In genomic region chr2:181133837-181134590, GRCm38 (mm10) we compare ENCODE assay signal across 10 mouse cellular contexts. TPM values are rescaled to one million over a fixed set of nuclear protein-coding genes. Genes with fewer than 3 reads are reported as not detected.
A peak's percentile ranks its signal among the peaks of the same experiment; 100 is the strongest.
DNase-seq lines count a peak whose midpoint lies in the region; ATAC-seq and TF ChIP-seq lines count a peak whose summit lies in the region.
"Had no signal": no experiment of that assay in that cellular context is flagged by ENCODE, and none has a peak within 500 bp of the region (broad histone marks: within the 10 kb centered on the region; RNA-seq: fewer than 3 reads in every experiment).

No protein-coding gene starts in this region.

- 0 out of 2 replicates have a peak, but pooled peaks cover 3% of the 10 kb centered on the region for H3K4me1 ChIP-seq in kidney, embryonic 14.5 days (ENCODE audit: control insufficient read depth, insufficient read depth, low read length)
- peaks cover 37% of the 10 kb centered on the region for H3K4me1 ChIP-seq in forebrain, embryonic 13.5 days
- H3K4me1 ChIP-seq in midbrain, embryonic 11.5 days (ENCODE audit: control insufficient read depth, insufficient read depth, low read length) = peaks cover 6% of the 10 kb centered on the region

- no peak for DNase-seq in kidney, postnatal 10 days
- peak; percentile 83 for DNase-seq in brain, embryonic 14.5 days (ENCODE audit: low read depth)
- DNase-seq in midbrain, embryonic 11.5 days (ENCODE audit: low spot score, missing footprints) = peak; percentile 91
- DNase-seq in adrenal gland, postnatal 10 days = no peak
- no peak for DNase-seq in c-Kit-positive CD71-positive TER-119-positive erythroid progenitor cells, embryonic 14.5 days (ENCODE audit: low spot score)
- no peak for DNase-seq in spleen, adult 12 weeks (ENCODE audit: low spot score)

- peaks cover 56% of the 10 kb centered on the region for H3K27me3 ChIP-seq in kidney, embryonic 14.5 days (ENCODE audit: control insufficient read depth, insufficient read depth, low read length)
- H3K27me3 ChIP-seq in forebrain, embryonic 13.5 days = peaks cover 51% of the 10 kb centered on the region
- peaks cover 36% of the 10 kb centered on the region for H3K27me3 ChIP-seq in midbrain, embryonic 11.5 days (ENCODE audit: control insufficient read depth, insufficient read depth, low read length)

- H3K9ac ChIP-seq in kidney, embryonic 14.5 days (ENCODE audit: low read depth, low read length) = no peak overlapping the region
- H3K9ac ChIP-seq in forebrain, embryonic 13.5 days = peak overlapping the region; percentile 79
- peak overlapping the region; percentile 70 for H3K9ac ChIP-seq in midbrain, embryonic 11.5 days (ENCODE audit: low read length)

- peak; percentile 28; the same call in 1 of the 2 replicates for TF ChIP-seq POLR2A in brain, embryonic 14.5 days (IDR thresholded peaks at IDR 0.05; ENCODE audit: borderline replicate concordance, extremely low read depth, insufficient read depth, insufficient read length, poor library complexity, severe bottlenecking)

- H3K4me2 ChIP-seq in kidney, embryonic 14.5 days (replicated peaks; ENCODE audit: low read depth, low read length) = peak overlapping the region; percentile 62
- H3K4me2 ChIP-seq in forebrain, embryonic 13.5 days = peak overlapping the region; percentile 85
- H3K4me2 ChIP-seq in midbrain, embryonic 11.5 days = peak overlapping the region; percentile 89

- no peak overlapping the region for H3K27ac ChIP-seq in kidney, embryonic 14.5 days (ENCODE audit: low read depth, low read length)
- H3K27ac ChIP-seq in forebrain, embryonic 13.5 days = peak overlapping the region; percentile 94
- H3K27ac ChIP-seq in midbrain, embryonic 11.5 days (ENCODE audit: low read depth, low read length) = peak overlapping the region; percentile 71

- peak overlapping the region; percentile 38 for H3K4me3 ChIP-seq in kidney, embryonic 14.5 days (ENCODE audit: low read length)
- peak overlapping the region; percentile 63 for H3K4me3 ChIP-seq in forebrain, embryonic 13.5 days
- peak overlapping the region; percentile 62 for H3K4me3 ChIP-seq in midbrain, embryonic 11.5 days (ENCODE audit: low read depth, low read length)

- ATAC-seq in kidney, embryonic 14.5 days (ENCODE audit: low FRiP score, low TSS enrichment) = peak; percentile 80; the same call in 1 of the 2 replicates
- ATAC-seq in forebrain, embryonic 13.5 days = peak; percentile 94
- ATAC-seq in midbrain, embryonic 11.5 days (ENCODE audit: low FRiP score) = peak; percentile 89
- ATAC-seq: Patski had no signal

- TF ChIP-seq CTCF in brain, embryonic 14.5 days (IDR thresholded peaks at IDR 0.05; ENCODE audit: borderline replicate concordance, extremely low read depth, insufficient read depth, insufficient read length) = no peak

- H3K36me3 ChIP-seq in kidney, embryonic 14.5 days (ENCODE audit: control insufficient read depth, insufficient read depth, low read length) = no peaks in the 10 kb centered on the region
- no peaks in the 10 kb centered on the region for H3K36me3 ChIP-seq in forebrain, embryonic 13.5 days (ENCODE audit: poor library complexity, severe bottlenecking)
- H3K36me3 ChIP-seq in midbrain, embryonic 11.5 days (ENCODE audit: control insufficient read depth, insufficient read depth, low read length) = no peaks in the 10 kb centered on the region

- H3K9me3 ChIP-seq in kidney, embryonic 14.5 days (ENCODE audit: control insufficient read depth, low read length) = no peaks in the 10 kb centered on the region
- no peaks in the 10 kb centered on the region for H3K9me3 ChIP-seq in forebrain, embryonic 13.5 days (replicated peaks)
- no peaks in the 10 kb centered on the region for H3K9me3 ChIP-seq in midbrain, embryonic 11.5 days (ENCODE audit: control insufficient read depth, low read length)

- WGBS in kidney, embryonic 14.5 days = 9% methylated on average over 21 of the region's 22 CpGs
- WGBS in forebrain, embryonic 13.5 days = 10% methylated on average over 18 of the region's 22 CpGs
- 6% methylated on average over 22 of the region's 22 CpGs for WGBS in midbrain, embryonic 11.5 days

RNA-seq across cellular contexts. Expression of gene Kcnq2, which starts 1.1 kb away (rescaled TPM):
- polyA plus RNA-seq in kidney, embryonic 14.5 days (2014; fragmentation: Nextera tagmentation; extraction: Ambion mirVana) = not detected in 2 replicates
- 64.8 and 105 TPM in 2 replicates for polyA plus RNA-seq in brain, embryonic 14.5 days (2012; rRNA removed)
- polyA plus RNA-seq in forebrain, embryonic 13.5 days (2015; fragmentation: Nextera tagmentation; extraction: Ambion mirVana) = 28.1 and 31.8 TPM in 2 replicates
- 8.7 and 8.8 TPM in 2 replicates for polyA plus RNA-seq in midbrain, embryonic 11.5 days (2014; fragmentation: Nextera tagmentation; extraction: Ambion mirVana)
- 1 to 10 TPM; 4.2 to 8.1 TPM for total RNA-seq in adrenal gland, postnatal 10 days (2021)
- total RNA-seq: hematopoietic stem cell, adult 5-6 weeks had no signal

RNA-seq across cellular contexts. Expression of gene Eef1a2, which starts 22.8 kb away (rescaled TPM):
- not detected in 2 replicates for polyA plus RNA-seq in kidney, embryonic 14.5 days (2014; fragmentation: Nextera tagmentation; extraction: Ambion mirVana)
- 85.1 and 133 TPM in 2 replicates for polyA plus RNA-seq in brain, embryonic 14.5 days (2012; rRNA removed)
- 1.7 and 1.9 TPM in 2 replicates for polyA plus RNA-seq in forebrain, embryonic 13.5 days (2015; fragmentation: Nextera tagmentation; extraction: Ambion mirVana)
- polyA plus RNA-seq in midbrain, embryonic 11.5 days (2014; fragmentation: Nextera tagmentation; extraction: Ambion mirVana) = 0.87 and 0.94 TPM in 2 replicates
- 100 to 1,000 TPM in 1 of 2 experiments, 10 to 100 TPM in 1; 69.0 to 168 TPM for total RNA-seq in adrenal gland, postnatal 10 days (2021)
- total RNA-seq: hematopoietic stem cell, adult 5-6 weeks had no signal
- polyA plus RNA-seq: Patski had no signal

RNA-seq across cellular contexts. Expression of gene Ppdpf, which starts 53.0 kb away (rescaled TPM):
- 387 and 477 TPM in 2 replicates for polyA plus RNA-seq in kidney, embryonic 14.5 days (2014; fragmentation: Nextera tagmentation; extraction: Ambion mirVana)
- polyA plus RNA-seq in brain, embryonic 14.5 days (2012; rRNA removed) = 252 and 381 TPM in 2 replicates
- 540 and 547 TPM in 2 replicates for polyA plus RNA-seq in forebrain, embryonic 13.5 days (2015; fragmentation: Nextera tagmentation; extraction: Ambion mirVana)
- polyA plus RNA-seq in midbrain, embryonic 11.5 days (2014; fragmentation: Nextera tagmentation; extraction: Ambion mirVana) = 414 and 426 TPM in 2 replicates
- total RNA-seq in adrenal gland, postnatal 10 days (2021) = 10 to 100 TPM; 88.6 to 92.3 TPM

Comparison
In these comparisons a context has a peak if more than half of its experiments do, and no peak if none do; other contexts are left out.
1. DNase-seq: peak in brain, embryonic 14.5 days (single experiment) and midbrain, embryonic 11.5 days (single experiment); none in kidney, postnatal 10 days (single experiment), adrenal gland, postnatal 10 days (single experiment), c-Kit-positive CD71-positive TER-119-positive erythroid progenitor cells, embryonic 14.5 days (single experiment) and spleen, adult 12 weeks (single experiment).
2. RNA of gene Eef1a2, which starts 22.8 kb away (polyA plus RNA-seq): 85.1 to 133 TPM in brain, embryonic 14.5 days; 1.7 to 1.9 TPM in forebrain, embryonic 13.5 days, 0.87 to 0.94 TPM in midbrain, embryonic 11.5 days and not detected in kidney, embryonic 14.5 days; every median in the first group is over 10 times any median in the second.
3. Peak in every context shown above with its lines, with median percentiles within 50 percentile points of each other: ATAC-seq, H3K4me2 ChIP-seq and H3K4me3 ChIP-seq.